Mouse (Mus musculus) small intestine, adult 2 months (tissue): ENCODE results near the gene Tmem79.

Experiments used
- CTCF ChIP-seq: fragments of 200-500 bp; IDR thresholded peaks from 2 replicates; pipeline ENCODE4 v1.5.1; 2012; ENCODE audit warnings: low read depth, mild to moderate bottlenecking, control low read depth, inconsistent platforms, low read length, moderate library complexity, mixed read lengths; ENCODE audit not compliant: insufficient replicate concordance, insufficient read length; ENCODE audit errors: extremely low read depth
- POLR2A ChIP-seq: fragments of 200-500 bp; IDR thresholded peaks from 2 replicates; pipeline ENCODE4 v1.6.1; 2012; ENCODE audit warnings: low read depth, mild to moderate bottlenecking, control low read depth, inconsistent platforms, low read length, moderate library complexity

DNA sequence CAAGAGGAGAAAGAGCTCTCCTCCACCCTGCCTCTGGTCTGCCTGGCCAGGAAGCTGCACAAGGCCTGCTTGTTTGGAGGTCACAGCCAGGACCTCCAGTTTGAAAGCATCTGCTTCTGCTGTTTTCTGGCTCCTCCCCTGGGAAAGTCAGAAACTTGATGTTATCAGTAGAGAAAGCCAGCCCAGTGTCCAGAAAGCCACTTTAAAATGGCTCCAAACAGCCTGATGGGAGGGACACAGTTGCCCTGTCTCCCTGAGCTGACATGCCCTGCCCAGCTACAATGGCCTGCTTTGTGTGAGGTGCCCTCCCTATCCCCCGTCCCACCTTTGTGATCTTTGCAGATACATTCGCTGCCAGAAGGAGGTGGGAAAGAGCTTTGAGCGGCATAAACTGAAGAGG, 24.0 kb upstream of the Tmem79 start:
- no peak for TF ChIP-seq POLR2A
- no peak for TF ChIP-seq CTCF
